Mouse (Mus musculus): ENCODE data around the gene Gna12.

- TF ChIP-seq MYOD1 (IDR thresholded peaks at IDR 0.05; ENCODE audit: control insufficient read depth, insufficient read length, low read depth) (no peak), CTCF (IDR thresholded peaks at IDR 0.05; ENCODE audit: control insufficient read depth, insufficient read depth, insufficient read length) (no peak), USF1 (IDR thresholded peaks at IDR 0.05; ENCODE audit: low read depth) (no peak), CEBPB (IDR thresholded peaks at IDR 0.05; ENCODE audit: low read depth) (no peak), MYOG (IDR thresholded peaks at IDR 0.05; ENCODE audit: control insufficient read depth, extremely low read depth, insufficient read length) (no peak)
Observed at GRCm38 (mm10) chr5:140741040-140741439, 89.2 kb downstream of the Gna12 start.

All from C2C12 (cell line).